Mouse (Mus musculus): ENCODE measurements around the gene 2310022B05Rik.

The 2310022B05Rik gene

GRCm38 (mm10) chr8:124663112-124663873 is at the start of gene 2310022B05Rik:
Gene 2310022B05Rik (minus strand): TSS chr8:124663369.
- DNase-seq (ENCODE audit: low spot score in 2 of 2) = peak; percentile 68 to 72

GRCm38 (mm10) chr8:124705823-124706222 is 42.7 kb upstream of the 2310022B05Rik start:
- DNase-seq (ENCODE audit: low spot score in 2 of 2) = no peak

- no peak for DNase-seq (ENCODE audit: low spot score in 2 of 2)
Observed at GRCm38 (mm10) chr8:124704376-124704775, 41.2 kb upstream of the 2310022B05Rik start.

- no peak for DNase-seq (ENCODE audit: low spot score in 2 of 2)
Observed at GRCm38 (mm10) chr8:124703526-124703925, 40.4 kb upstream of the 2310022B05Rik start.

- no peak for DNase-seq (ENCODE audit: low spot score in 2 of 2)
Observed at GRCm38 (mm10) chr8:124702183-124702582, 39.0 kb upstream of the 2310022B05Rik start.

GRCm38 (mm10) chr8:124701023-124701422 is 37.9 kb upstream of the 2310022B05Rik start:
- DNase-seq (ENCODE audit: low spot score in 2 of 2) = peak in 1 of 2 experiments; percentile 19

- no peak for DNase-seq (ENCODE audit: low spot score in 2 of 2)
Observed at GRCm38 (mm10) chr8:124700271-124700670, 37.1 kb upstream of the 2310022B05Rik start.

- DNase-seq (ENCODE audit: low spot score in 2 of 2) = no peak
Observed at GRCm38 (mm10) chr8:124695424-124696100, 32.4 kb upstream of the 2310022B05Rik start.

- no peak for DNase-seq (ENCODE audit: low spot score in 2 of 2)
Observed at GRCm38 (mm10) chr8:124691706-124692105, 28.5 kb upstream of the 2310022B05Rik start.

- no peak for DNase-seq (ENCODE audit: low spot score in 2 of 2)
Observed at GRCm38 (mm10) chr8:124688899-124689298, 25.7 kb upstream of the 2310022B05Rik start.

GRCm38 (mm10) chr8:124682218-124682617 is 19.0 kb upstream of the 2310022B05Rik start:
- no peak for DNase-seq (ENCODE audit: low spot score in 2 of 2)

- no peak for DNase-seq (ENCODE audit: low spot score in 2 of 2)
Observed at GRCm38 (mm10) chr8:124681792-124682157, 18.6 kb upstream of the 2310022B05Rik start.

GRCm38 (mm10) chr8:124681077-124681791 is 18.1 kb upstream of the 2310022B05Rik start:
- DNase-seq (ENCODE audit: low spot score in 2 of 2) = no peak

GRCm38 (mm10) chr8:124678246-124678645 is 15.1 kb upstream of the 2310022B05Rik start:
- no peak for DNase-seq (ENCODE audit: low spot score in 2 of 2)

- peak in 1 of 2 experiments; percentile 42 for DNase-seq (ENCODE audit: low spot score in 2 of 2)
Observed at GRCm38 (mm10) chr8:124677486-124677885, 14.3 kb upstream of the 2310022B05Rik start.

GRCm38 (mm10) chr8:124677078-124677477 is 13.9 kb upstream of the 2310022B05Rik start:
- DNase-seq (ENCODE audit: low spot score in 2 of 2) = no peak

- DNase-seq (ENCODE audit: low spot score in 2 of 2) = no peak
Observed at GRCm38 (mm10) chr8:124676661-124677060, 13.5 kb upstream of the 2310022B05Rik start.

- DNase-seq (ENCODE audit: low spot score in 2 of 2) = no peak
Observed at GRCm38 (mm10) chr8:124672345-124672744, 9.2 kb upstream of the 2310022B05Rik start.

- DNase-seq (ENCODE audit: low spot score in 2 of 2) = no peak
Observed at GRCm38 (mm10) chr8:124668798-124669197, 5.6 kb upstream of the 2310022B05Rik start.

GRCm38 (mm10) chr8:124664414-124664813 is 1.2 kb upstream of the 2310022B05Rik start:
- no peak for DNase-seq (ENCODE audit: low spot score in 2 of 2)

GRCm38 (mm10) chr8:124663874-124664230 is 683 bp upstream of the 2310022B05Rik start:
- DNase-seq (ENCODE audit: low spot score in 2 of 2) = no peak

GRCm38 (mm10) chr8:124662446-124663111 is 590 bp downstream of the 2310022B05Rik start:
- DNase-seq (ENCODE audit: low spot score in 2 of 2) = peak in 1 of 2 experiments; percentile 10
